Mouse (Mus musculus) kidney, embryonic 16.5 days (tissue): ENCODE results near the gene Edar. TPM values are rescaled to one million over a fixed set of nuclear protein-coding genes. Genes with fewer than 3 reads are reported as not detected.

Source experiments
- ATAC-seq: fragments of 200-750 bp; cut with Nextera tagmentation; 2 replicates; pipeline ENCODE4 v1.8.0; 2017; ENCODE audit warnings: moderate TSS enrichment; ENCODE audit not compliant: low FRiP score, low TSS enrichment
- H3K27ac ChIP-seq: fragments of 300-500 bp; sonication (generic); 2 replicates; pipeline ENCODE4 v1.5.1; 2014; ENCODE audit warnings: low read length
- H3K27me3 ChIP-seq: fragments of 300-500 bp; sonication (generic); 2 replicates; pipeline ENCODE4 v1.6.1; 2014; ENCODE audit warnings: low read length, control low read depth, mixed read lengths; ENCODE audit not compliant: insufficient read depth
- H3K36me3 ChIP-seq: fragments of 300-500 bp; sonication (generic); 2 replicates; pipeline ENCODE4 v1.6.1; 2014; ENCODE audit warnings: low read length, control low read depth, mixed read lengths; ENCODE audit not compliant: insufficient read depth
- H3K4me1 ChIP-seq: fragments of 300-500 bp; sonication (generic); 2 replicates; pipeline ENCODE4 v1.6.1; 2014; ENCODE audit warnings: low read length, control low read depth, mixed read lengths; ENCODE audit not compliant: insufficient read depth
- H3K4me2 ChIP-seq: fragments of 300-500 bp; sonication (generic); replicated peaks from 2 replicates; pipeline ENCODE4 v1.6.1; 2014; ENCODE audit warnings: low read depth, low read length
- H3K4me3 ChIP-seq: fragments of 300-500 bp; sonication (generic); 2 replicates; pipeline ENCODE4 v1.5.1; 2014; ENCODE audit warnings: mild to moderate bottlenecking, low read length
- H3K9ac ChIP-seq: fragments of 300-500 bp; sonication (generic); replicated peaks from 2 replicates; pipeline ENCODE4 v1.6.1; 2014; ENCODE audit warnings: low read length
- H3K9me3 ChIP-seq: fragments of 300-500 bp; sonication (generic); 2 replicates; pipeline ENCODE4 v1.6.1; 2016; ENCODE audit warnings: low read length, control low read depth
- WGBS: fragments of 180-500 bp; shearing (Covaris S2); extraction: QIAGEN DNeasy Blood & Tissue Kit; methylation state at CpG from one replicate; pipeline ENCODE4 v1.1.7; 2014; 5-methylcytosine and 5-hydroxymethylcytosine counted together
- polyA plus RNA-seq: library from polyadenylated mRNA; unstranded; fragments of >200 nt; fragmentation: Nextera tagmentation; extraction: Ambion mirVana; gene quantifications from 2 replicates; pipeline ENCODE4 v1.2.1, GENCODE M21; 2015

Gene Edar
- polyA plus RNA-seq, 1 experiment from 2014 or later, result 0.40 TPM

GRCm38 (mm10) chr10:58652045-58652417 lies 23.4 kb downstream of the Edar start:
- Histone ChIP-seq H3K4me3 (0 out of 2 replicates have a peak overlapping the region, but pooled peaks have one; percentile 8), H3K27me3 (no peaks in the 10 kb centered on the region), H3K4me1 (peaks cover 21% of the 10 kb centered on the region), H3K36me3 (no peaks in the 10 kb centered on the region), H3K27ac (0 out of 2 replicates have a peak overlapping the region, but pooled peaks have one; percentile 53), H3K4me2 (peak overlapping the region; percentile 45), H3K9ac (peak overlapping the region; percentile 48; the same call in 1 of the 2 replicates), H3K9me3 (0 out of 2 replicates have a peak, but pooled peaks cover 3% of the 10 kb centered on the region)
- 1% methylated on average over 9 of the region's 9 CpGs for WGBS
- ATAC-seq, result peak; percentile 13; the same call in 1 of the 2 replicates

- 0 out of 2 replicates have a peak, but pooled peaks cover 3% of the 10 kb centered on the region for H3K9me3 ChIP-seq
- H3K4me1 ChIP-seq, result peaks cover 21% of the 10 kb centered on the region
- WGBS, result 4% methylated on average over 22 of the region's 22 CpGs
- no peak overlapping the region for H3K9ac ChIP-seq
- no peaks in the 10 kb centered on the region for H3K36me3 ChIP-seq
- no peaks in the 10 kb centered on the region for H3K27me3 ChIP-seq
- peak overlapping the region; percentile 45 for H3K4me2 ChIP-seq
- H3K4me3 ChIP-seq, result peak overlapping the region; percentile 8; the same call in 1 of the 2 replicates
- H3K27ac ChIP-seq, result no peak overlapping the region
- ATAC-seq, result no peak; the same call in 1 of the 2 replicates
Observed at GRCm38 (mm10) chr10:58651270-58652042, 24.0 kb downstream of the Edar start.

- H3K9ac ChIP-seq, result no peak overlapping the region
- no peaks in the 10 kb centered on the region for H3K27me3 ChIP-seq
- H3K36me3 ChIP-seq, result no peaks in the 10 kb centered on the region
- 56% methylated on average over 5 of the region's 5 CpGs for WGBS
- H3K9me3 ChIP-seq, result 0 out of 2 replicates have a peak, but pooled peaks cover 3% of the 10 kb centered on the region
- peaks cover 21% of the 10 kb centered on the region for H3K4me1 ChIP-seq
- no peak overlapping the region for H3K4me3 ChIP-seq
- ATAC-seq, result no peak
- H3K27ac ChIP-seq, result no peak overlapping the region
- no peak overlapping the region for H3K4me2 ChIP-seq
Observed at GRCm38 (mm10) chr10:58648787-58649186, 26.7 kb downstream of the Edar start.

- 0 out of 2 replicates have a peak, but pooled peaks cover under 1% of the 10 kb centered on the region for H3K9me3 ChIP-seq
- H3K9ac ChIP-seq, result no peak overlapping the region
- ATAC-seq, result no peak
- no peaks in the 10 kb centered on the region for H3K27me3 ChIP-seq
- no peak overlapping the region for H3K27ac ChIP-seq
- WGBS, result 64% methylated on average over 5 of the region's 5 CpGs
- no peaks in the 10 kb centered on the region for H3K36me3 ChIP-seq
- no peak overlapping the region for H3K4me3 ChIP-seq
- peaks cover 13% of the 10 kb centered on the region; the same call in 1 of the 2 replicates for H3K4me1 ChIP-seq
- no peak overlapping the region for H3K4me2 ChIP-seq
Observed at GRCm38 (mm10) chr10:58644671-58645070, 30.8 kb downstream of the Edar start.

GRCm38 (mm10) chr10:58644194-58644593 lies 31.3 kb downstream of the Edar start:
- Histone ChIP-seq H3K4me3 (no peak overlapping the region), H3K27ac (no peak overlapping the region), H3K4me2 (no peak overlapping the region), H3K4me1 (peaks cover 13% of the 10 kb centered on the region; the same call in 1 of the 2 replicates), H3K27me3 (no peaks in the 10 kb centered on the region), H3K9ac (no peak overlapping the region), H3K9me3 (no peaks in the 10 kb centered on the region), H3K36me3 (no peaks in the 10 kb centered on the region)
- ATAC-seq, result no peak
- WGBS, result 79% methylated on average over 7 of the region's 7 CpGs

GRCm38 (mm10) chr10:58643001-58643400 lies 32.5 kb downstream of the Edar start:
- no peaks in the 10 kb centered on the region for H3K36me3 ChIP-seq
- no peak overlapping the region for H3K4me3 ChIP-seq
- H3K27me3 ChIP-seq, result no peaks in the 10 kb centered on the region
- no peak for ATAC-seq
- no peak overlapping the region for H3K4me2 ChIP-seq
- H3K27ac ChIP-seq, result no peak overlapping the region
- H3K9ac ChIP-seq, result no peak overlapping the region
- H3K4me1 ChIP-seq, result peaks cover 13% of the 10 kb centered on the region; the same call in 1 of the 2 replicates
- no peaks in the 10 kb centered on the region for H3K9me3 ChIP-seq
- 80% methylated on average over 9 of the region's 9 CpGs for WGBS

- Histone ChIP-seq H3K27ac (no peak overlapping the region), H3K9me3 (no peaks in the 10 kb centered on the region), H3K4me1 (peaks cover 20% of the 10 kb centered on the region), H3K27me3 (no peaks in the 10 kb centered on the region), H3K36me3 (no peaks in the 10 kb centered on the region), H3K9ac (no peak overlapping the region), H3K4me3 (no peak overlapping the region), H3K4me2 (no peak overlapping the region)
- ATAC-seq, result no peak
- 44% methylated on average over 10 of the region's 10 CpGs for WGBS
Observed at GRCm38 (mm10) chr10:58641631-58642030, 33.8 kb downstream of the Edar start.

GRCm38 (mm10) chr10:58640446-58641400 lies 34.7 kb downstream of the Edar start:
- no peaks in the 10 kb centered on the region for H3K27me3 ChIP-seq
- H3K36me3 ChIP-seq, result no peaks in the 10 kb centered on the region
- no peak overlapping the region for H3K4me3 ChIP-seq
- 52% methylated on average over 19 of the region's 19 CpGs for WGBS
- no peak overlapping the region for H3K4me2 ChIP-seq
- 0 out of 2 replicates have a peak, but pooled peaks have one; percentile 8 for ATAC-seq
- no peak overlapping the region for H3K27ac ChIP-seq
- H3K4me1 ChIP-seq, result peaks cover 29% of the 10 kb centered on the region
- no peak overlapping the region for H3K9ac ChIP-seq
- H3K9me3 ChIP-seq, result no peaks in the 10 kb centered on the region

- ATAC-seq, result no peak
- 74% methylated on average over 6 of the region's 6 CpGs for WGBS
- no peaks in the 10 kb centered on the region for H3K9me3 ChIP-seq
- no peaks in the 10 kb centered on the region for H3K27me3 ChIP-seq
- H3K4me2 ChIP-seq, result no peak overlapping the region
- H3K4me3 ChIP-seq, result no peak overlapping the region
- peaks cover 29% of the 10 kb centered on the region for H3K4me1 ChIP-seq
- H3K9ac ChIP-seq, result no peak overlapping the region
- H3K27ac ChIP-seq, result no peak overlapping the region
- no peaks in the 10 kb centered on the region for H3K36me3 ChIP-seq
Observed at GRCm38 (mm10) chr10:58639291-58639690, 36.2 kb downstream of the Edar start.
